Mouse (Mus musculus) CH12.LX (cell line): ENCODE measurements around the gene Sap25.

Experiments used
- NRF1 ChIP-seq: IDR thresholded peaks from 2 replicates; pipeline ENCODE4 v1.6.1; 2014; ENCODE audit warnings: low read depth, mild to moderate bottlenecking, inconsistent platforms, low read length, improper control_type of control experiment, moderate library complexity
- ZC3H11A ChIP-seq: IDR thresholded peaks from 2 replicates; pipeline ENCODE4 v1.6.1; 2012; ENCODE audit warnings: low read depth, mild to moderate bottlenecking, inconsistent platforms, low read length, improper control_type of control experiment
- ZNF384 ChIP-seq: IDR thresholded peaks from 2 replicates; pipeline ENCODE4 v1.6.1; 2012; ENCODE audit warnings: low read depth, low read length, improper control_type of control experiment, inconsistent platforms

DNA sequence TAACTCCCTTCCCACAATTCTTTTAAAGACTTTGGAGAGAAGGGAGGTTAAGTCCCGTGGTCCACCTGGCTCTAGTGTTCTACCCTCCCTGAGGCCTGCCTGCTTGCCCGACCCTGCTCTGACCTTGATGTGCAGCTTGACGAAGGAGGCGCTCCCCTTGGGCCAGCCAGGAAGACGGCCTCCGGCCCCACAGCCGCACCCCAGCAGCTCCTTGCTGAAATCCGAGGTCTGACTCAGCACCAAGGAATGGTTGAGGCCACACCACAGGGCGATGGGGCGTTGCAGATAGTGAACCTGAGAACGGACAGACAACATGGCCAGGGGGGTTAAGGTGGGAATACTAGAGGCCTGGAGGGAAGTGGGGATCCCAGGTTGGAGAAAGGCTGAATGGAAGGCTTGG lies 27.6 kb upstream of the Sap25 start, which contains the start of gene Pcolce:
- no peak for TF ChIP-seq NRF1
- no peak for TF ChIP-seq ZNF384
- no peak for TF ChIP-seq ZC3H11A
